Mouse (Mus musculus): ENCODE measurements at regions not wholly inside any gene's neighbourhood (a gene's known extent, or its start where the extent isn't known, plus 50 kb on each side); places are given as distances from the start of the nearest gene placed in this dataset.

DNA sequence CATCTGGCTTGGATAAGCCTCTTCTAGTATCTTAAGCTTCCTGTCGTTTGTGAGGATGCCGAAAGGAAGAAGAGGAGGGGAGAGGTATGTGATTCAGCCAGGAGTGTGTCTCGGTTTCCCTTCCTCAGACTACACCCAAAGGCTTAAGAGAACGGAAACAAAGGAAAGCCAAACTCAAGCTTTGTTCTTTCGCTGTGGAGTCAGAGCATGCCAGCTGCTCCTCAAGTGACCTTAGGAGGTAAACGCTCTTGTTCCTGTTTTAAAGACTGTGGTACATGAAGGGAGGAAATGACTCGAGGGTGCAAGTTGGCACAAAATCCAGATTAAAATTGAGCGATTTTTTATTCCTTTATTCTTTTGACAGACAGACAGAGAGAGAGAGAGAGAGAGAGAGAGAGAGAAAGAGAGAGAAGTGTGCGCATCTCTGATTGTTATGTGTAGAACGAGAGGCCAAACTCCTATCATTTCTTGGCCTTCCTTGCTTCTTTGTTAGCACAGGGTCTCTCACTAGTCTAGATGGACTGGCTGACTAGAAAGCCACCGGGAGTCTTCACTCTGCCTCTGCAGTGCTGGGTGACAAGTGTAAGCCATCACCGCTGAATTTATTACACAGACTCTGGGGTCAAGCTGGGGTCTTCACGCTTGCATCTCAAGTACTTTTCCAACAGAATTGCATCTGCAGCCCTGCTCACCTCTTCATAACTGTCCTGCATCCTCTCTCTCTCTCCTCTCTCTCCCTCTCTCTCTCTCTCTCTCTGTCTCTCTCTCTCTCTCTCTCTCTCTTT, 151.5 kb upstream of the Pde3a start:
- DNase-seq (ENCODE audit: low spot score), result no peak
- Histone ChIP-seq H3K9ac (ENCODE audit: low read length) (no peak overlapping the region), H3K36me3 (ENCODE audit: control insufficient read depth, insufficient read depth, low read length) (no peaks in the 10 kb centered on the region), H3K4me1 (ENCODE audit: control insufficient read depth, insufficient read depth, low read length) (no peaks in the 10 kb centered on the region), H3K9me3 (ENCODE audit: control insufficient read depth, low read length) (no peaks in the 10 kb centered on the region), H3K27ac (replicated peaks; ENCODE audit: low read depth, low read length) (no peak overlapping the region), H3K4me3 (ENCODE audit: low read depth, low read length) (no peak overlapping the region), H3K4me2 (ENCODE audit: low read depth, severe bottlenecking) (no peak overlapping the region), H3K27me3 (ENCODE audit: control insufficient read depth, insufficient read depth, low read length) (no peaks in the 10 kb centered on the region)
- no peak for ATAC-seq (ENCODE audit: insufficient number of reproducible peaks, low FRiP score, low TSS enrichment, low read depth)
- WGBS, result 47% methylated on average over 13 of the region's 13 CpGs

DNA sequence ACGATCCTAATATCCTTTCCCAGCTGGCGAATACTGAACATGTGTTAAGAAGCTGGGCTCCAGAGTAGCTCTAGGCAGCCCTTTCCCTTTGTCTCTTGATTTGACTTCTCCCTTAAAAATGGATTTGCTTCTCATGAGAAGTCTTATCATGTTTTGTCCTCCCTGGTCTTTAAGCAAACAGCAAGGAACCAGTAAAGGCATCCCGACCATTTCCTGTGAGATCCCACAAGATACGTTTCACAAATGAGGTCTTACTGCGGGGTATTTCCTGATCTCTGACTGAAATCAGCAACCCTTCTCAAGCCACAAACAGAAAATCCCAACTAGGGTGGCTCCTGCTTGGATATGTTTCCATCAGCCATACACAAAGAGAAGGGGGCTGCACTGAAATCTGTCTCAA, 130.8 kb upstream of the Pde3a start:
- DNase-seq (ENCODE audit: low spot score), result no peak
- WGBS, result 71% methylated on average over 5 of the region's 5 CpGs

GRCm38 (mm10) chr6:141126614-141127396, 122.3 kb upstream of the Pde3a start:
- ATAC-seq (ENCODE audit: insufficient number of reproducible peaks, low FRiP score, low TSS enrichment, low read depth), result no peak
- H3K27me3 ChIP-seq (ENCODE audit: control insufficient read depth, insufficient read depth, low read length), result no peaks in the 10 kb centered on the region
- WGBS, result 51% methylated on average over 10 of the region's 10 CpGs
- H3K4me3 ChIP-seq (ENCODE audit: low read depth, low read length), result no peak overlapping the region
- H3K9me3 ChIP-seq (ENCODE audit: control insufficient read depth, low read length), result no peaks in the 10 kb centered on the region
- H3K36me3 ChIP-seq (ENCODE audit: control insufficient read depth, insufficient read depth, low read length), result no peaks in the 10 kb centered on the region
- no peak for DNase-seq (ENCODE audit: low spot score)
- no peak overlapping the region for H3K27ac ChIP-seq (replicated peaks; ENCODE audit: low read depth, low read length)
- H3K4me1 ChIP-seq (ENCODE audit: control insufficient read depth, insufficient read depth, low read length), result no peaks in the 10 kb centered on the region
- no peak overlapping the region for H3K9ac ChIP-seq (ENCODE audit: low read length)
- no peak overlapping the region for H3K4me2 ChIP-seq (ENCODE audit: low read depth, severe bottlenecking)

More for the DNA sequence above, 130.8 kb upstream of the Pde3a start:
- H3K27ac ChIP-seq (replicated peaks; ENCODE audit: low read depth, low read length), result no peak overlapping the region
- no peak for ATAC-seq (ENCODE audit: insufficient number of reproducible peaks, low FRiP score, low TSS enrichment, low read depth)
- no peak overlapping the region for H3K9ac ChIP-seq (ENCODE audit: low read length)
- no peaks in the 10 kb centered on the region for H3K4me1 ChIP-seq (ENCODE audit: control insufficient read depth, insufficient read depth, low read length)
- H3K4me3 ChIP-seq (ENCODE audit: low read depth, low read length), result no peak overlapping the region
- H3K4me2 ChIP-seq (ENCODE audit: low read depth, severe bottlenecking), result no peak overlapping the region
- H3K9me3 ChIP-seq (ENCODE audit: control insufficient read depth, low read length), result no peaks in the 10 kb centered on the region
- H3K27me3 ChIP-seq (ENCODE audit: control insufficient read depth, insufficient read depth, low read length), result no peaks in the 10 kb centered on the region
- no peaks in the 10 kb centered on the region for H3K36me3 ChIP-seq (ENCODE audit: control insufficient read depth, insufficient read depth, low read length)

DNA sequence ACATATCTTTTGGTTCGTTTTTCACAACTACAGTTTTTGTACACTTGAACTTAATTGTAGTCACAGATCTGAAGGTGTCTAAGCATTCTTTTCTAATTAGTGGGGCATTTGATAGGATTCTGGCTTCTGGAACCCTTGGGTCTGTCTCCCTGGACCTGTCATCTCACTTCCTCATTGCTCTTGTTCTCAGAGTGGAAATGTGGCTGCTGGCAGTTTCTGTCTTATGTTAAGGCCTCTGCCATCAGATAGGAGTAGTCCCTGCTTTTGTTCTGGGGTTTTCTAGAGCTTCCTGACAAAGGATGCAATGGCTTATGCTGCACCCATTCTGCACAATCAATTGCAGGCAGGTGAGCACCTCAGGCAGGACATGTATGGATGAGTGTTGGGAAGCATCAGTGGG, 119.5 kb upstream of the Pde3a start:
- H3K4me3 ChIP-seq (ENCODE audit: low read depth, low read length), result no peak overlapping the region

GRCm38 (mm10) chr6:141134176-141134575, 114.9 kb upstream of the Pde3a start:
- no peak for DNase-seq (ENCODE audit: low spot score)
- H3K27me3 ChIP-seq (ENCODE audit: control insufficient read depth, insufficient read depth, low read length), result no peaks in the 10 kb centered on the region
- no peak overlapping the region for H3K4me3 ChIP-seq (ENCODE audit: low read depth, low read length)
- no peak for ATAC-seq (ENCODE audit: insufficient number of reproducible peaks, low FRiP score, low TSS enrichment, low read depth)
- H3K27ac ChIP-seq (replicated peaks; ENCODE audit: low read depth, low read length), result no peak overlapping the region
- H3K9me3 ChIP-seq (ENCODE audit: control insufficient read depth, low read length), result no peaks in the 10 kb centered on the region
- H3K4me2 ChIP-seq (ENCODE audit: low read depth, severe bottlenecking), result no peak overlapping the region
- H3K4me1 ChIP-seq (ENCODE audit: control insufficient read depth, insufficient read depth, low read length), result no peaks in the 10 kb centered on the region
- 81% methylated on average over 6 of the region's 6 CpGs for WGBS
- H3K9ac ChIP-seq (ENCODE audit: low read length), result no peak overlapping the region
- no peaks in the 10 kb centered on the region for H3K36me3 ChIP-seq (ENCODE audit: control insufficient read depth, insufficient read depth, low read length)

More for the DNA sequence above, 119.5 kb upstream of the Pde3a start:
- ATAC-seq (ENCODE audit: insufficient number of reproducible peaks, low FRiP score, low TSS enrichment, low read depth) (no peak), DNase-seq (ENCODE audit: low spot score) (no peak)
- no peak overlapping the region for H3K9ac ChIP-seq (ENCODE audit: low read length)
- WGBS, result 93% methylated on average over 1 of the region's 1 CpGs
- H3K27me3 ChIP-seq (ENCODE audit: control insufficient read depth, insufficient read depth, low read length), result no peaks in the 10 kb centered on the region
- H3K4me2 ChIP-seq (ENCODE audit: low read depth, severe bottlenecking), result no peak overlapping the region
- no peaks in the 10 kb centered on the region for H3K9me3 ChIP-seq (ENCODE audit: control insufficient read depth, low read length)
- no peak overlapping the region for H3K27ac ChIP-seq (replicated peaks; ENCODE audit: low read depth, low read length)
- H3K4me1 ChIP-seq (ENCODE audit: control insufficient read depth, insufficient read depth, low read length), result no peaks in the 10 kb centered on the region
- H3K36me3 ChIP-seq (ENCODE audit: control insufficient read depth, insufficient read depth, low read length), result no peaks in the 10 kb centered on the region

DNA sequence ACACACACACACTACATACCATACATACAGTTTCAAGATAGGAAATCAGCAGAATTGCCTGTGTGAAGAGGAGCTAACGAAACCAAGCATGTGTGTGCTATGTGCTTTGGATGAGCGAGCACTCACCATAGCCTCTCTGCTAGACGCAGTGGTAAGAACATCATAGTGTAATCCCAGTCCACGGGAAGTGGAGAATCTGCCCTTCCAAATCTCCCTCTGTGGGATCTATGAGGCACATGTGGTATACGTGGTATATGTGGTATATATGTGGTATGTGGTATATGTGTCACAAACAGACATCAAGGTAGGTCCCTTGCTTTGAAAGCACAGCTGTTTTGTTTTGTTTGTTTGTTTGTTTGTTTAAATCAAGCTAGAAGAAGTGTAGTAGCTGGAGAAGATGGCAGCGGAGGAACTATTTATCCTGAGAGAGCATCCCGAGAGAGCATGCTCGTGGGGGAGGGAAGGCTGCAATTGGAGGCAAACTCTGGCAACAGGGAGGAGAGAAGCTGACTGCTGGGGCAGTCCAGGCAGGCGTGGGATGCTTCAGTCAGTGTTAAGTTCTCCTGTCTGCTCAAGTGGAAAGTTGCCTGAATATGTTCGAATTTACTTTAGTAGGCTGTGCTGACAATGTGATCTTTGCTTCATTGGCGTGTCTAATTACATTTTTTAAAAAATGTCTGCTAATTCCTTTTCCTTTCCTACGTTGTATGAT, 112.2 kb upstream of the Pde3a start:
- Histone ChIP-seq H3K4me2 (ENCODE audit: low read depth, severe bottlenecking) (no peak overlapping the region), H3K9me3 (ENCODE audit: control insufficient read depth, low read length) (no peaks in the 10 kb centered on the region), H3K4me3 (ENCODE audit: low read depth, low read length) (no peak overlapping the region), H3K27ac (replicated peaks; ENCODE audit: low read depth, low read length) (no peak overlapping the region), H3K27me3 (ENCODE audit: control insufficient read depth, insufficient read depth, low read length) (no peaks in the 10 kb centered on the region), H3K36me3 (ENCODE audit: control insufficient read depth, insufficient read depth, low read length) (no peaks in the 10 kb centered on the region), H3K4me1 (ENCODE audit: control insufficient read depth, insufficient read depth, low read length) (no peaks in the 10 kb centered on the region), H3K9ac (ENCODE audit: low read length) (no peak overlapping the region)
- WGBS, result 87% methylated on average over 12 of the region's 12 CpGs
- DNase-seq (ENCODE audit: low spot score) (no peak), ATAC-seq (ENCODE audit: insufficient number of reproducible peaks, low FRiP score, low TSS enrichment, low read depth) (no peak)

DNA sequence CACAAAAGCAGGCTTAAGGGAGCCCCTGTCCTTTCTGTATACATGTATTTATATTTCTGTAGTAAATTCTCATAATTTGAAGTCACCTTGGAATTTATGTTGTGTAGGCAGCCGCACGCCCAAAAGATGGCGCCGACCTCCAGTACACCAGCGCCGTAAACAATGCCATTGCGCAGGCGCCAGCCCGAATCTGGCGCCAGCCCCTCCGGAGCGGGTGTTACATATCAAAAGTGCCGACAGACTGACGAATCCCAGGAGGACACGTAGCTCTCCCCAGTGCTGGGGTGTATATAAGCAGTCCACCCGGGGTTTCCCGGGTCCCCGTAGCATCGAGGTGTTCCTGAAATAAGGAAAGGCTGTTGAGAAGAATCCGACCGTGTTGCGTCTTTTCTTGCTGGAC, 108.1 kb upstream of the Pde3a start:
- WGBS, result 91% methylated on average over 22 of the region's 22 CpGs
- no peaks in the 10 kb centered on the region for H3K9me3 ChIP-seq (ENCODE audit: control insufficient read depth, low read length)
- no peaks in the 10 kb centered on the region for H3K4me1 ChIP-seq (ENCODE audit: control insufficient read depth, insufficient read depth, low read length)
- no peak overlapping the region for H3K4me2 ChIP-seq (ENCODE audit: low read depth, severe bottlenecking)
- no peaks in the 10 kb centered on the region for H3K36me3 ChIP-seq (ENCODE audit: control insufficient read depth, insufficient read depth, low read length)
- no peak for DNase-seq (ENCODE audit: low spot score)
- H3K9ac ChIP-seq (ENCODE audit: low read length), result no peak overlapping the region
- H3K27ac ChIP-seq (replicated peaks; ENCODE audit: low read depth, low read length), result no peak overlapping the region
- ATAC-seq (ENCODE audit: insufficient number of reproducible peaks, low FRiP score, low TSS enrichment, low read depth), result no peak
- H3K27me3 ChIP-seq (ENCODE audit: control insufficient read depth, insufficient read depth, low read length), result no peaks in the 10 kb centered on the region
- no peak overlapping the region for H3K4me3 ChIP-seq (ENCODE audit: low read depth, low read length)

GRCm38 (mm10) chr6:141148417-141149169, 100.5 kb upstream of the Pde3a start:
- Histone ChIP-seq H3K4me2 (ENCODE audit: low read depth, severe bottlenecking) (no peak overlapping the region), H3K9ac (ENCODE audit: low read length) (no peak overlapping the region), H3K36me3 (ENCODE audit: control insufficient read depth, insufficient read depth, low read length) (no peaks in the 10 kb centered on the region), H3K27ac (replicated peaks; ENCODE audit: low read depth, low read length) (no peak overlapping the region), H3K4me1 (ENCODE audit: control insufficient read depth, insufficient read depth, low read length) (no peaks in the 10 kb centered on the region), H3K9me3 (ENCODE audit: control insufficient read depth, low read length) (no peaks in the 10 kb centered on the region), H3K4me3 (ENCODE audit: low read depth, low read length) (no peak overlapping the region), H3K27me3 (ENCODE audit: control insufficient read depth, insufficient read depth, low read length) (no peaks in the 10 kb centered on the region)
- DNase-seq (ENCODE audit: low spot score) (no peak), ATAC-seq (ENCODE audit: insufficient number of reproducible peaks, low FRiP score, low TSS enrichment, low read depth) (no peak)
- 87% methylated on average over 5 of the region's 5 CpGs for WGBS

All from limb, embryonic 11.5 days (tissue).